Mouse (Mus musculus): ENCODE data around the gene Phlpp1.

DNA sequence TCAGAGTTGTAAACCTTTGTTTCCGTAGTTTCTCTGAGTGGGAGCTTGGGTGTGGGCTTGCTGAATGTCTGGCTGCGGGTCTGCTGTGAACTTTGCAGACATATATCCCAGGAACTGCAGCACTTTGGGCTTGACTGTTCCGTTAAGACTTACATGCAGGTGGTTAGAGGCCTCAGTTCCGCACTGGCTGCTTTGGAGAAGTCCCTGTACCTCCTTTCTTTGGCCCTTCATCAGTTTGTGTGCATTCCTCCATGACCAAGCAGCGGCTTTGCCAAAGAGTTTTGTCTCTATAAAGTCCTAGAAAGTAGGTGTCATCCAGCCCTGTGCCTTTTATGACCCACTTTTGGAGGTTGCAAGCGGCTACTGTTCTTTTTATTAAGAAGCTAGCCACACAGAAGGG lies 102.2 kb downstream of the Phlpp1 start:
- TF ChIP-seq CTCF (conservative IDR thresholded peaks at IDR 0.05; ENCODE audit: low read length) (no peak), POU5F1 (IDR thresholded peaks at IDR 0.05; ENCODE audit: borderline replicate concordance, low read length) (no peak)

Data from E14TG2a.4 (cell line).